Mouse (Mus musculus) thymus, adult 2 months (tissue): ENCODE results near the gene Ost4. TPM values are rescaled to one million over a fixed set of nuclear protein-coding genes. Genes with fewer than 3 reads are reported as not detected.
A peak's percentile ranks its signal among the peaks of the same experiment; 100 is the strongest.

ENCODE experiments used
- DNase-seq: peaks from one replicate; pipeline ENCODE4 v3.0.0; 2021
- H3K27ac ChIP-seq: fragments of 200-500 bp; 2 replicates; pipeline ENCODE4 v1.5.1; 2012; ENCODE audit warnings: low read length, control low read depth; ENCODE audit not compliant: control insufficient read depth, insufficient read depth
- H3K27me3 ChIP-seq: fragments of 200-500 bp; 2 replicates; pipeline ENCODE4 v1.6.1; 2012; ENCODE audit warnings: mild to moderate bottlenecking, low read length, moderate library complexity, mixed read lengths; ENCODE audit not compliant: control insufficient read depth, insufficient read depth
- H3K36me3 ChIP-seq: fragments of 200-500 bp; 2 replicates; pipeline ENCODE4 v1.6.1; 2012; ENCODE audit warnings: mild to moderate bottlenecking, low read length, moderate library complexity; ENCODE audit not compliant: control insufficient read depth, insufficient read depth
- H3K4me1 ChIP-seq: fragments of 200-500 bp; replicated peaks from 2 replicates; pipeline ENCODE4 v1.6.1; 2012; ENCODE audit warnings: low read length; ENCODE audit not compliant: control insufficient read depth, insufficient read depth
- H3K4me3 ChIP-seq: fragments of 200-500 bp; 2 replicates; pipeline ENCODE4 v1.5.1; 2012; ENCODE audit warnings: mild to moderate bottlenecking, low read length, control low read depth, moderate library complexity; ENCODE audit not compliant: control insufficient read depth, insufficient read depth
- CTCF ChIP-seq: fragments of 200-500 bp; IDR thresholded peaks from 2 replicates; pipeline ENCODE4 v1.5.1; 2012; ENCODE audit warnings: mild to moderate bottlenecking, control low read depth, low read length, moderate library complexity, borderline replicate concordance; ENCODE audit not compliant: control insufficient read depth, poor library complexity, insufficient read depth; ENCODE audit errors: extremely low read depth
- POLR2A ChIP-seq: fragments of 200-500 bp; IDR thresholded peaks from 2 replicates; pipeline ENCODE4 v1.6.1; 2012; ENCODE audit warnings: mild to moderate bottlenecking, low read length, control low read depth, moderate library complexity; ENCODE audit not compliant: control insufficient read depth, poor library complexity, insufficient read depth; ENCODE audit errors: extremely low read depth
- WGBS: fragments of 180-500 bp; shearing (Covaris S2); methylation state at CpG from one replicate; pipeline ENCODE4 v1.1.7; 2018; 5-methylcytosine and 5-hydroxymethylcytosine counted together
- polyA plus RNA-seq: library from polyadenylated mRNA; depleted of rRNA; stranded (reverse); fragments of >200 nt; gene quantifications from 2 replicates; pipeline ENCODE4 v1.2.3, GENCODE M21; 2012; rRNA removed

The Ost4 gene
- 192 and 239 TPM in 2 replicates for polyA plus RNA-seq

- Histone ChIP-seq H3K27me3 (no peaks in the 10 kb centered on the region), H3K4me1 (peaks cover 22% of the 10 kb centered on the region), H3K36me3 (peaks cover 15% of the 10 kb centered on the region), H3K27ac (peak within 1 kb of the TSS; percentile 68), H3K4me3 (peak within 1 kb of the TSS; percentile 68)
- WGBS, result under 1% methylated on average over 58 of the region's 58 CpGs
- peak; percentile 98 for DNase-seq
- peak; percentile 57; the same call in 1 of the 2 replicates for TF ChIP-seq CTCF
- TF ChIP-seq POLR2A, result peak; percentile 86
These were observed at the start of gene Ost4 for GRCm38 (mm10) chr5:30907413-30908059. TSS of gene Ost4 (minus strand) at chr5:30907788.

GRCm38 (mm10) chr5:30955751-30956150 is 48.2 kb upstream of the Ost4 start:
- Histone ChIP-seq H3K36me3 (peaks cover 38% of the 10 kb centered on the region), H3K4me1 (peaks cover 23% of the 10 kb centered on the region), H3K27ac (no peak overlapping the region), H3K27me3 (no peaks in the 10 kb centered on the region), H3K4me3 (no peak overlapping the region)
- WGBS, result 89% methylated on average over 6 of the region's 6 CpGs
- no peak for DNase-seq
- no peak for TF ChIP-seq CTCF
- no peak for TF ChIP-seq POLR2A

DNA sequence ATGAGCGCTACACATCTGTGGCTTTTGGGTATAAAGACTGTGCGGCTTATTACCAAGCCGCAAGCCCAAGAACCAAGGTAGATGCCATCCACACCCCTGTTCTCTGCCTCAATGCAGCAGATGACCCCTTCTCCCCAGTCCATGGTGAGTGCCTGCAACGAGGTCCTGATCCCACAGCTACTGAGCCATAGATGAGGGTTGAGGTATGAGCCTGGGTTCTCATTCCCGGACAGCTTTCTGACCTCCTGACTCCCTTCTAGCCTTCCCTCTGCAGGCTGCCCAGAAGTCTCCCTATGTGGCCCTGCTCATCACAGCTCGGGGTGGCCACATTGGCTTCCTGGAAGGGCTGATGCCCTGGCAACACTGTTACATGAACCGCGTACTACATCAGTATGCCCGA is 47.0 kb upstream of the Ost4 start:
- 96% methylated on average over 9 of the region's 9 CpGs for WGBS
- TF ChIP-seq CTCF (no peak), POLR2A (no peak)
- peaks cover 26% of the 10 kb centered on the region for H3K4me1 ChIP-seq
- H3K36me3 ChIP-seq, result peaks cover 38% of the 10 kb centered on the region
- H3K4me3 ChIP-seq, result no peak overlapping the region
- no peak overlapping the region for H3K27ac ChIP-seq
- H3K27me3 ChIP-seq, result no peaks in the 10 kb centered on the region
- DNase-seq, result no peak

GRCm38 (mm10) chr5:30954065-30954464 is 46.5 kb upstream of the Ost4 start:
- Histone ChIP-seq H3K27me3 (no peaks in the 10 kb centered on the region), H3K27ac (no peak overlapping the region), H3K4me1 (peaks cover 25% of the 10 kb centered on the region), H3K36me3 (peaks cover 38% of the 10 kb centered on the region), H3K4me3 (no peak overlapping the region)
- no peak for DNase-seq
- WGBS, result over 99% methylated on average over 6 of the region's 6 CpGs
- TF ChIP-seq CTCF (no peak), POLR2A (no peak)

DNA sequence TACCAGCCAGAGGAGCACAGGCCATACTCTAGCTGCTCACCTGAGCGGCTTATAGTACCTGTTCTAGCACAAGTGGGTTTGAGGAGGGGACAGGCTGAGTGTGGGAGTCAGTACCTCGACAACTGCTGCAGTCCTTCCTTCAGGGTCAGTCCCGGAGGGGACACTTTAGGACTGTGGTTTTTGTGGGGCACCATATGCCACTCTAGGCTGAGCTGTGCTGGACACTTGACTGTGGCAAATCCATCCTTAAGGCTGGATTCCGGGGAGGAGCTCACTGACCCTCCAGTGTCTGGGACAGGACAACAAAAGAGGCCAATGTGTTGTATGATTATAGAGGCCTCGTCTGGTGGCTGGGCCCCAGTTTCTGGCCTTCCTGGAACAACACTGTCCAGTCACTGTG is 45.0 kb upstream of the Ost4 start:
- peaks cover 26% of the 10 kb centered on the region for H3K36me3 ChIP-seq
- no peak overlapping the region for H3K27ac ChIP-seq
- WGBS, result 95% methylated on average over 5 of the region's 5 CpGs
- DNase-seq, result no peak
- TF ChIP-seq POLR2A, result no peak
- TF ChIP-seq CTCF, result no peak
- H3K27me3 ChIP-seq, result no peaks in the 10 kb centered on the region
- no peak overlapping the region for H3K4me3 ChIP-seq
- peaks cover 12% of the 10 kb centered on the region for H3K4me1 ChIP-seq

- 94% methylated on average over 6 of the region's 6 CpGs for WGBS
These were observed 44.1 kb upstream of the Ost4 start for GRCm38 (mm10) chr5:30951706-30952105.

More at GRCm38 (mm10) chr5:30951706-30952105, 44.1 kb upstream of the Ost4 start:
- no peaks in the 10 kb centered on the region for H3K27me3 ChIP-seq
- no peak for TF ChIP-seq POLR2A
- TF ChIP-seq CTCF, result no peak
- peaks cover 12% of the 10 kb centered on the region for H3K4me1 ChIP-seq
- DNase-seq, result no peak
- H3K36me3 ChIP-seq, result peaks cover 25% of the 10 kb centered on the region
- no peak overlapping the region for H3K27ac ChIP-seq
- no peak overlapping the region for H3K4me3 ChIP-seq
